Mouse (Mus musculus) forelimb bud, embryonic 11.5 days (tissue): ENCODE results near the gene 5730596B20Rik.

Source experiments
- DNase-seq: peaks from one replicate; pipeline ENCODE4 v3.0.0-alpha.2; 2012; ENCODE audit warnings: low read depth, low spot score

Gene 5730596B20Rik

DNA sequence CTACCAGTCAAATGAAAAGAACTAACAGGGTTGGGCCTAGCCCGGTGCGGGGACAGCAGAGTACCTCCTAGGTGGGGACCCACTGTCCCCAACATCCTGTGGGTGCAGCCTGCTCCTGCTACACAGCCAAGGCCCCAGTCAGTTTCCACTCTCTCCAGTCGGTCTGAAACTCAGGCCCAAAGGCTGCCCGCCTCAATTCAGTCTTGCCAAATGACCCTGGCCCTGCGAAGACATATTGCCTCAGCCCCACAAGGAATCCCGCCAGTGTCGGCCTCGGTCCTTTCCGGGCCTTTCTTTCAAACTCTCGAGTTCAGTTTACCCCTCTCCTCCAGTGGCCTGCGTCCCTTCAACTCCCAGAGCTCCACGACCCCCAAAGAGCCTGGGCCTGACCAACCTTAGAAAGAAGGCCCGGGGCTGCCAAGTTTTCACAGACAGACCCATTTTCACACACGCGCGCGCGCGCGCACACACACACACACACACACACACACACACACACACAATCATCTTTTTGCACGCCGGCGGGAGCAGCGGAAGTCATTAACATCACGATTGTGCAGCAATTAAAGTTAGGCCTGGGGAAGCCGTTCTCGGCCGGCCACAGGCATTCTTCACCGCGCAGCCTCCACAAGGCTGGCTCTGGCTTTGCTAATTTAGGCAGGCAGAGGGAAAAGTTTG, 22.9 kb downstream of the 5730596B20Rik start:
- no peak for DNase-seq

DNA sequence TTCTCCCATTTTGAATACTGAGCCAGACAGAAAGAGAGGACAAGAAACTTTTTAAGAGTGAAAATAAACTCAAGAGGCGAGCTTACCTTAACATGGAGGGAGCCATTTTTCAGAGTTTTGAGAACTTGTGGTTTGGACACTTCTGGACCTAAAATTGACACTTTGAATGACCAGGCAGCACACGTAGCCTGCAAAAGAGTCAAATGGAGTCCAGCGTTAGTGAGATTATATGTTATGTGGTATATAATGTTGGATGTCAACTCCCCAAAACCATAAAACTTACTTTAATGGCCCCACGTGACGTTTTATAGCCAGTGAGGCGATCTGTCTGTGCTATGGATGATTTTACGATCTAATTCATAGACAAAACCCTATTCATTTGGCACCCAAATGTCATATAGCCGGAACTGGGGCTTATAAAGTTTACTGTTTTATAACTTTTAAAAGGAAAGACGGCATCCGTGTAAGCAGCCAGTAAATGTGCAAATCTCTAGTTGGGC, 23.5 kb downstream of the 5730596B20Rik start:
- DNase-seq: no peak

DNA sequence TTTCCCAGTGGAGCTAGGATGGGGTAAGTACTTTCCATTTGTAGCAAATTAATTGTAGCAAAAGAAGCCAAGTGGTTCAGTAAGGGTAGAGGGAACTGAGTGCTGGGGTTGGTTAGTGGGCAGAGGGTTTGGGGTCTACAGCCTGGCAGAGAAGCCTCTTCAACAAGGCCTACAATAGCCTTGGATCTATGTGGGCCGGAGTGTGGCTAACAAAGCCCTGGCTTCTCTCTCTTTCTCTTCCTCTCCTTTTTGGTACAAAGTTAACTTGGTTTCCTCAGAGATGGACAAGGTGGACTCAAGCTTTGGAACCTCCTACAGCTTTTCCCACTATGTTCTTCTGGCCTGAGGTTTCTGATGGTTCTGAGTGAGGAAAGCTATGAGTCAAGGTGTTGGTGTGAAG, 24.0 kb downstream of the 5730596B20Rik start:
- no peak for DNase-seq

DNA sequence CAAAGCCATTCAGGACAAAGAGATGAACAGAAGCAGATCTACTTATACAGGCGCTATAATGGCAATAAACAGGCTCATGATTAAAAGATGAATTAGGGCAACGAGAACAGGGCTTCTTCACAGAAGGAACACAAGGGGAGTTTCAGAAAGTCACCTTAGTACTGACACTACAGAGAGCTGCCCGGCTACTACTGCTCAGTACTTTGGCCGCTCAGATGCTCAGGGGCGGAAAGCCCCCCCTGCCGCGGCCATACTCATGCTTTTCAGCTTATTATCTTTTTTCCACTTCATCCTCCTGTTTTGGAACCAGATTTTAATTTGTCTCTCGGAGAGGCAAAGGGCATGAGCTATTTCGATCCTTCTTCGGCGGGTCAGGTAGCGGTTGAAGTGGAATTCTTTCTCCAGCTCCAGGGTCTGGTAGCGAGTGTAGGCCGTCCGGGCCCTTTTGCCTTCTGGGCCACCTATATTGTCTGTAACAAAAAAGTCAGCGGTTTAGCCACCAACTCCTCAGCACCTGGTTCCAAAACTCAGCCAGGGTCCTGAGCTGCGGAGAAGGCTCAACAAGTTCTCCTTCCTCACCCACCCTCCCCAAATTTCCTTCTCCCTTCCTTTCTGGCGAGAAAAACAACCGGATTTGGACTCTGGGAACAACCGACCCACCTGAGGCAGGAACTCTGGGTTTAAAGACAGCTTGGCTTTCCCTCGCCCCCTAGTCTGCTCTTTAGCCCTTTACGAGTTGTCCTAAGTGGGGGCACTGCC, 25.2 kb downstream of the 5730596B20Rik start:
- DNase-seq: no peak

DNA sequence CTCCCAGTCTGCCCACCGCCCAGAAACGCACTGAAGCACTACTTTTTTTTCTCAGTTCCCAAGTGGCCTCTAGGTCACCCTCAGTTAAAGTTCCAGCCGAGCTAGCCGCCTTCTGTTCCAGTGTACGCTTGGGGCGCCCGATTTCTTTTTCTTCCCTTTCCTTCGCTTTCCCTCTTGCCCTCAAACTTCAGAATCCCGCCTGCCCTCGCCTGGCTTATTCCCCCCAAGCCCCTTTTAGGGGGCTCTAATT, 25.7 kb downstream of the 5730596B20Rik start:
- DNase-seq: no peak

DNA sequence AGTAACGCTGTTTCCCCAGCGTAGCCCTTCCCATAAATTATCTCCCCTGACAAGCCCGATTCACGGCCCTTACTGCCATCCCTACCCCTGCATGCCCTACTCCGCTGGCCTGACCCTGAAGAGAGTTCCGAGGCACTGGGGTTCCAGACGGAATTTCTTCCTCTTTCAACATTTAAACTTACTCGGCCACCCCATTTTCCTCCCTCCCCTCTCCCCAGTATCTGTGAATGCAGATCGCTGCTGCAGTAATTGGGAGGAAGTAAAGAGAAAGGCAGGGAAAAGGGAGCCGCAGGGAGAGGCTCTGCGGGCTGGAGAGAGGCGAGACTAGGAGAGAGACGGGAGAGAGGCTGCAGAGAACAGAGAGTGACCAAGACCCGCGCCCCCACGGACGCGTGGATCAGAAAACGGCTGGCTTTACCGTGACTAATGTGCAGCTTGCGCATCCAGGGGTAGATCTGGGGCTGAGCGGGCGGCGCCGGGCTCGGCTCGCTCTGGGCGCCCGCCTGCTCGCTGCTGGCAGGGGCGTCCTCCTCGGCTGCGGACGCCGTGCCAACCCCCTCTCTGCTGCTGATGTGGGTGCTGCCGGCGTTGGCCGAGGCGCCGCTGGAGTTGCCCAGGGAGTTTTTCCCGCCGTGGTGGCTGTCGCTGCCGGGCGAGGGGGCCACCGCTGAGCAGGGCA, 26.2 kb downstream of the 5730596B20Rik start:
- DNase-seq: no peak

DNA sequence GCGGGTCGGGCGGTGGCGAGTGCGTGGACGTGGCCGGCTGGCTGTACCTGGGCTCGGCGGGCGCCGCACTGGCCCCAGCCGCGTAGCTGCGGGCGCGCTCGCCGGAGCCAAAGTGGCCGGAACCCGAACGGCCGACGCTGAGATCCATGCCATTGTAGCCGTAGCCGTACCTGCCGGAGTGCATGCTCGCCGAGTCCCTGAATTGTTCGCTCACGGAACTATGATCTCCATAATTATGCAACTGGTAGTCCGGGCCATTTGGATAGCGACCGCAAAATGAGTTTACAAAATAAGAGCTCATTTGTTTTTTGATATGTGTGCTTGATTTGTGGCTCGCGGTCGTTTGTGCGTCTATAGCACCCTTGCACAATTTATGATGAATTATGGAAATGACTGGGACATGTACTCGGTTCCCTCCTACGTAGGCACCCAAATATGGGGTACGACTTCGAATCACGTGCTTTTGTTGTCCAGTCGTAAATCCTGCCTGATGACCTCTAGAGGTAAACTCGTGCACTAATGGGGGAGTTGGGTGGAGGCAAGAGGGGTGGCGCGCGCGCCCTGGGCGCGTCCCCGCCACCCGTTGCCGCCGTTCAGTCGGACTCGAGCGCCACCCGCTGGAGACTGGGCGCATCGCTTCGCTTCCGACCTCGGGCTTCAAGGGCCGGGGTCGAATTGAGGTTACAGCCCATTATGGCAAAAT, 26.9 kb downstream of the 5730596B20Rik start, which contains the start of gene Hoxa5:
TSS of gene Hoxa5 (minus strand) at position 538 of the 703 bp plus-strand sequence.
- DNase-seq: peak; percentile 95

DNA sequence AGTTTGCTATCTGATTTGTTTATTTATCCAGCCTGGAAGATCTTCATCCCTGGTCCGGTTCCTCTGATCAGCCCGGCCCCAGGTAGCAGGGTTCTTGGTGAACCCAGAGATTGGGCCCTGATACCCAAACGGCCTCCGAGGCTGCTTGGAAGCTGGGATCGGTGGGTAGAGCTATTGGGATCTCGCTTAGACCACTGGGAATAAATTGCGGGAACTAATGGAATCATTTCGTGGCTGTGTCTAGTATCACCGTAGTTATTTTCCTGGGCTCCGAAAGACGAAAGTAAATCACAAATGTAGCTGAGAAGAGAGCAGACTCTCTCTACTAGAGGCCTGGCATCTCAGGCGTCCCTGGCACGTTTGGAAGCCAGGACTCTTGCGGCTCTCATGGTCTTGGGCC, 27.9 kb downstream of the 5730596B20Rik start:
- no peak for DNase-seq

DNA sequence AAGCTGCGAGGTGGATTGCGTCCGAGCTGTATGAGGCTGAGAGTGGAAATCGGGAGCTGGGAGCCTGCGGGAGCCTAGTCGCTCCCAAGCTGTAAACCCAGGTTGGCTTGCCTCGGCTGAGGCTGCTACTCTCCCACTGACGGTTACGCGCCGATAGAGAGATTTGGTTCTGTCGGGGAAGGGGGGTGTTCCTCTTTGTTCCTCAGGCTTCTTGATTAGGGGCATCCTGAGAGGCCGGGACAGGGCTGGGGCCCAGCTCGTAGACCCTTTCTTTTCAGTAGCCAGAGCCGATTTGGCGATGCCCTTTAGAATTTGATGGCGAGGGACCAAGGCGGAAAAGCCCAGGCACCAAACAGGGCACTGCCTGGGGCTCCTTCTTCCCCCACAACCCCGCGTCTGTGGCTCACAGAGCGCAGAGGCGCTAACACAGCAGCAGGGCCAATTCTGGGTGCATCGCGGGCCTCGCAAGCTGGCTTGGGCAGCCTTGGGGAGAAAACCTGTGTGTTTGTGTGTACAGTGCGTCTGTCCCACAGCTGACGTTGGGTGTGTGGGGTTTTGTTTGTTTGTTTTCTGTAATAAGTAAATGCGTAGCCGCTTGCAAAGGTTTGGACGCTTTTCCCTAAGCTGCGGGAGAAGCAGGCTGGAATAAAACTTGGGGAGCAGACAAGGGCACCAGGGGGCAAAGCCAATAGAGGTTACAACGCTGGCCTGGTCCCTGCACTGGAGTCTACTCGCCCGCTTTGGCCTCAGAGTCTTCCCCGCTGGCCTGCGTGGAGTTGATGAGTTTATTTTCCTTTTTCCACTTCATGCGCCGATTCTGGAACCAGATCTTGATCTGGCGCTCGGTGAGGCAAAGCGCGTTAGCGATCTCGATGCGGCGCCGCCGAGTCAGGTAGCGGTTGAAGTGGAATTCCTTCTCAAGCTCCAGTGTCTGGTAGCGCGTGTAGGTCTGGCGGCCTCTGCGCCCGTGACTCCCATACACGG, 28.6 kb downstream of the 5730596B20Rik start:
- DNase-seq: no peak

DNA sequence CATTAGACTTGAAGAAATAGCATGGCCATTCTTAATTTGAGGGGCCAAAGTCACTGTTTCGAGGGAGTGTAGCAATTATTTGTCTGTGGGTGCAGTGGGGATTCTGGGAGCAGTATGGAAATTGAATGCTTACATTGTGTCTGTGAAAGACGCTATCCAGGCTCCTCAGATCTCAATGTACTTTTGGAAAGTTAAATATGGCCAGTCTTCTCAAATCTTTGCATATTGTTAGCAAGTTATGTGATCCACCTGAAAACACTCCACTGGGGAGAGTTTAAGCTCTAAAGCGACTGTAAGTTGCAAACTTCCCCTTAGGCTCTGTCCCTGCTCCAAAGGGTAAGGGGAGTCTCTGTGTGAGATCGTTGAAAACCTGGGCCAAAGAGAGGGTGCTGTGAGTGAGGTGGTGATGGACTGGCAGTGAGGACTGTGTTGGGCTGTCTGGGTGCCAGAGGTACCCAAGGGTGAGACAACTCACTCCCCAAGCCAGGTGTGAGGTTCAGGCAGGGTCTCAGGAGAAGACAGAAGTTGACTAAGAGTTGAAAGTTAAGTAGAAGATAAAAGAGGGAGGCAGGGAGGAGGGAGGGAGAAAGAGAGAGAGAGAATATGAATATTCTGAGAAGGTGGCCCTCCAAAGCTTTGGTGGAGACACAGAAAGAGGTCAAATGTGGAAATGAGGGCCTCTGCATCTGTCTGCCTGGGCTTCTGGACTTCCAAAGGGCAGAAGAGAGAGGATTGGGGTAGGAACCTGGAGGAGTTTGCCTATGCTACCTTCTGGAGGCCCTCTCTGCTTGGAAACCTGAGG, 29.8 kb downstream of the 5730596B20Rik start:
- no peak for DNase-seq

DNA sequence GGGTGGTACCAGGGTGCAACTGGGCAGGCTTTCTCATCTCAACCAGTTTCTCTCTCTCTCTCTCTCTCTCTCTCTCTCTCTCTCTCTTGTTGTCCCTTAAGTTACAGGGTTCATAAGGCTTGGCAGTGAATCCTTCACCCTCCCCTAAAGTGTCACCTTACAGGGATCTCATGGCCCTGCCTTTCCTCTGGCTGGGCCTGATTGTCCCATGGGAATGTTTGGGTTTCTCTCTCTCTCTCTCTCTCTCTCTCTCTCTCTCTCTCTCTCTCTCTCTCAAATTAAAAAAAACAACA, 30.3 kb downstream of the 5730596B20Rik start:
- DNase-seq: no peak

DNA sequence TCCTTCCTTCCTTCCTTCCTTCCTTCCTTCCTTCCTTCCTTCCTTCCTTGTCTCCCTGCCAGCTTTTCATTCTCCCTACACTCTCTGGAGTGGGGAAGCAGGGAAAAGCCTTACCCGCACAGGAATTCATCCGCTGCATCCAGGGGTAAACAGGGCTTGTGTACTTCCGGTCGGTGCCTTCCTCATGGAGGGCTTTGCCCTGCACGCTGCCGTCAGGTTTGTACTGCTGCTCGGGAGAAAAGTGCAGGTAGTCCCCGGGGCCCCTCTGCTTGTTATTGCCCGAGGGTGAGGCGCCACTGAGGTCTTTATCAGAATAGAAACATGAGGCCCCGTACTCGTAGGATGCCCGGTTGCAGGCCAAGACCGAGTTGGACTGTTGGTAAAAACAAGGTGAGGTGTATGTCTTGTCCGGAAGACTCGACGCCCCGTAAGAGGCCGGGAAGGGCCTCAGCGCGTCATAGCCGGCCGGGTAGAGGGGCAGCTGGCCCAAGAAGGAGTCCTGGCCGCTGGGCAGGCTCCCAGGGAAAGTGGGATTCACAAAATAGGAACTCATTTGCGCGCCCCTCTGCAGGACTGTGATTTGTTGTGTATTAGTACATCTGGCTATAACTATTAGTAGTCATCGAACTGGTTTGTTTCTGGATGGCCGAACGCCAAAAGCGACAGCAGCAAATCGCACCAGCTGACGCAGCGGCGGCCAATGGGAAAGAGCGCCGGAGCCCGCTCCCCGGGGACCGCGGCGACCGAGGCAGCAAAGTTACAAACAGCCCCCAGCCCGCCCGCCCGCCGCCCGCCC, 31.0 kb downstream of the 5730596B20Rik start, which contains the start of gene Hoxa6:
TSS of gene Hoxa6 (minus strand) at position 651 of the 796 bp plus-strand sequence.
- DNase-seq: no peak

DNA sequence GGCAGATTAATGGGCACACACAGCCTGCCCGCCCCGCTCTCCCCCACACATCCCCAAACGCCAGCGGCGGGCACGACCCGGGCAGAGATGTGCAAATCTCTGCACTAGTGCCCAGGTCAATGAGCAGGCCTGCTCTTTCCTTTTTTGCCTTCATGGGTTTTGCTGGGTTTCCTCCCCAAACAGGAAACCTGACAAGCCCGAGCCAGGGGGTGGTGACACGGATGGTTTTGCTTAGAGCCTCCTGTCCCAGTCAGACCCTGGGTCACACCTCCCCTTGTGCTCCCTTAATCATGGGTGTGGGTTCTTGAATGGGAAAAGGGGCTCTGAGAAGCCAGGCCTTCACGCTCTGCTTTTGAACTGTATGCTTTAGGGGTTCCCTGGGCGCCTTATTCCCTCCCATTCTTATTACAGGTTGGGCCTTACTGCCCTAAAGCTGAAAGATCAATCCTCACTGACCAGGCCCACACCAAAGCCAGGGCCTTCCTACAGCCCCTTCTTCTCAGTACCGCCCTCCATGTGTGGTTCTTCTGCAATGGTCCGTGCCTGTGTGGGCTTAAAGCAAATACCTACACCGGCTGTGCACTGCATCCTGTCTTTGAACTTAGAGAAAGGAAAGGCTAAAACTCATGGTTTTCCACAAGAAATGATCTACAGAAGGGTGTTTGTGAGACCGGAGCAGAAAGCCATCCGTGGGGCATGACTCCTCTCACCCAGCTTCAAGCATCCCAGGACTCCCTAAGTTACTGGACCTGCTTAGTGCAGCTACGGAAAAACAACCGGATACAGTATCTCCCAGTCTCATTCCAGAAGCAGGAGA, 31.8 kb downstream of the 5730596B20Rik start:
- no peak for DNase-seq

DNA sequence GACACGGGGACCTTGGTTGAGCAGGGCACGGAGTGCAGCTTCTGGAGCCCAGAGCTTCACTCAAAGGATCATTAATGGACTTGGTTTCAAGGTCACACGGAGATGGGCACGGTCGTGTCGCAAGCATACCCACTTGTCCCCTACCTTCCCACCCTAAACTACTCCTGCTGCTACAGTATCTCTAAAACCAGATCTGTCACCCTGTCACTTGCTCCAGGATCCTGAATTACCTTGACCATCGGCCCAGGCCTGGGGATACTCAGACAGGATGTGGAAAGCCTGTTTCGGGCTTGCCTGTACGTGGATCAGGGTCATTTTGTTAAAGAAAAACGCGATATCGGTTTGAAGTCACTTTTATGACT, 32.4 kb downstream of the 5730596B20Rik start:
- no peak for DNase-seq

DNA sequence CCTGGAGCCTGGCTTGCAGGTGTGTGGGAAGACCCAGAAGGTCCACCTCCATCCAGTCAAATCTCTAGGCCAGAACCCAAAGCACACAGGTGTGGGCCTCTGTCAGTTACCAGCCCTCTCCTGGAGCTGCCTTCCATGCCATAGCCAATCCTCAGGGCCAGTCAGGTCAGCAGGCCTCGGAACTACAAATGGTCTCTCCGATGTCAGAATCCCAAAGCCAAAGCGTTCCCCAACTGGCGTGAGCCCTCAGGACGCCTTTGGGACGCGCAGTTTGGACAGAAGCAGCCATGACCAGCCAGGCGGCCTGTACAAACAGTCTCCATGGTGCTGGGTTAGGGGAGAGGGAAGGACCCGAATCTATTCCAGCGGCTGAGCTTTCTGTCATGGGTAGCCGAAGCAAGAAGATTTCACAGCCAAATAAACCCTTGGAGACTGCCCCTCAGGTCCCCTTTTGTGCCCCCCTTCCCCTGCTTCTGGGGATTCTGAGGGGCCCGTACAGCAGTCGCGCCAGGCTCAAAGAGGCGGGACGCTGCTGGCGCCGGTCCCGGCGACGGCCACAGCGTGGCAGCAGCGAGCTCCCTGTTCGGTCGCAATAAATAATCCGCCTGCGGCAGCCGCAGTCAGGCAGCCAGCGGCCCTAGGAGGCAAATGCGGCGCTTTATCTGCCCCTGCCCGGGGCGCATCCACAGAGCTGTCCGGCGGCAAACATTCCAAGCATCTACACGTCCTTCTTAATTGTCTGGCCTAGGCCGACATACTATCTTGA, 34.1 kb downstream of the 5730596B20Rik start:
- no peak for DNase-seq

DNA sequence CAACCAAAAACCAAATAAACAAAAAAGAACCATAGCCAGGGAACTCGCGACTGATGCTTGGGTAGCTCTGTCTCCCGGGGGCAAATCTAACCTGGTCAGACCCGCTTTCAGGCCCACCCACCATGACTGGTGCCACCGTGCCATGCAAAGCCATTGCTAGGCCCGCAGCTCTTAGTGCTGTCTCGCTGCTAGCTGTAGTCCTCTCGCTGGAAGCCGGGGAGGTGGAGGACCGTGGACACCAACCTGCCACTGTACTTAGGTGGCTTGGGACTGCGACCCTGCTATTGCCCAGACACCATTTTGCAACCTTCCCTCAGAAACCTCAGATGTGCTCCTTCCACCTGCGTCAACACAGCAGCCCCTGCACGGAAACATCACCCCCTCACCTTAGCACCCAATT, 34.7 kb downstream of the 5730596B20Rik start:
- peak; percentile 13 for DNase-seq

DNA sequence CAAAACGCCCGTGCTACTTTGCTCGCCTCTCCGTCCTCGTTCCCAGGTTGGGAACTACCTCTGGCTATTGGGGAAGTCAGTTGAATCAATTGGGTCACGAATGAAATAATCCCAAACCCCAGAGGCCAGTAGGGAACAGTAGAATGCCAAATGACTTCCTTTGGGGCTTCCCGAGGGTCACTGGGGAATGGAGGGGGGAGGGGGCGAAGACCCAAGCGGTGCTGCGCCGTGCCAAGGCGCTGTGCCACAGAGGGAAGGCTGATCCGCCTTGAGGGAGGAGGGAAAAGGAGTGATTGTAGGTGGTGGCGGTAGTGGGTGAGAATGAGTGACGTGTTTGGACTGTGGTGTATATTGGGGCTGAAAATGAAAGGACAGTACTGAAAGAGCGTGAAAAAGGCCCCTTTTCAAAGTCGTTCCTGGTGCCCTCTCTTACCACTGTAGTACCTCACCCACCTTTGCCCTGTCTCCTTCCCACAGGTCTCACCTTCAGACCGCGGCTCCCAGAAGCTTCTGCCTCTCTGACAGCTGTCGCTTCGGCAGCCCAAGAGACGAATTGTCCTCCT, 35.3 kb downstream of the 5730596B20Rik start:
- peak; percentile 26 for DNase-seq
